Mouse (Mus musculus) E14TG2a.4 (cell line): ENCODE measurements at regions not wholly inside any gene's neighbourhood (a gene's known extent, or its start where the extent isn't known, plus 50 kb on each side); places are given as distances from the start of the nearest gene placed in this dataset.

Source experiments
- CTCF ChIP-seq: conservative IDR thresholded peaks from 2 replicates; pipeline ENCODE4 v1.5.1; 2014; ENCODE audit warnings: low read length
- NANOG ChIP-seq: IDR thresholded peaks from 2 replicates; pipeline ENCODE4 v1.6.1; 2014; ENCODE audit warnings: borderline replicate concordance, low read length, mixed read lengths

DNA sequence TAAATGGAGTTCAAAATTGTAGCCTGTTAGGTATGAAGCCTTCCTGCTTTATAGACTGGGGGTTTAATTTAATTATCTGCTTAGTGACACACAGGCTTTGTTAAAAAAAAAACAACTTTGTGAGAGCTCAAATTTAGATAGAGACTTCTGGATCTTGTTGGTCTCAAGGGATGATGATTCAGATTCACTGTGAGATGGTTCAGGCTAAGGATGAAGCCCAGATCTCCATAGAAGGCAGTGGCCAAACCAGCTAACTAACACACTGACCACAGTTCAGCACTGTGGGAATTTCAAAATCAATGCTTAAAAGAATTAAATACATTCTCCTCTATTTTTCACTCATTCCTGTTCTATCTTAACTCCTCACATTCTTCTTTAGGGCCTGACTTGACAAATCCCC is 395.7 kb upstream of the Zeb2 start:
- TF ChIP-seq CTCF: no peak
- no peak for TF ChIP-seq NANOG
